Mouse (Mus musculus) kidney, adult 8-10 months (tissue): ENCODE measurements at regions not wholly inside any gene's neighbourhood (a gene's known extent, or its start where the extent isn't known, plus 50 kb on each side); places are given as distances from the start of the nearest gene placed in this dataset.

Source experiments
- DNase-seq, 2 experiments: peaks; one replicate each; pipeline ENCODE4 v3.0.0; 2022

DNA sequence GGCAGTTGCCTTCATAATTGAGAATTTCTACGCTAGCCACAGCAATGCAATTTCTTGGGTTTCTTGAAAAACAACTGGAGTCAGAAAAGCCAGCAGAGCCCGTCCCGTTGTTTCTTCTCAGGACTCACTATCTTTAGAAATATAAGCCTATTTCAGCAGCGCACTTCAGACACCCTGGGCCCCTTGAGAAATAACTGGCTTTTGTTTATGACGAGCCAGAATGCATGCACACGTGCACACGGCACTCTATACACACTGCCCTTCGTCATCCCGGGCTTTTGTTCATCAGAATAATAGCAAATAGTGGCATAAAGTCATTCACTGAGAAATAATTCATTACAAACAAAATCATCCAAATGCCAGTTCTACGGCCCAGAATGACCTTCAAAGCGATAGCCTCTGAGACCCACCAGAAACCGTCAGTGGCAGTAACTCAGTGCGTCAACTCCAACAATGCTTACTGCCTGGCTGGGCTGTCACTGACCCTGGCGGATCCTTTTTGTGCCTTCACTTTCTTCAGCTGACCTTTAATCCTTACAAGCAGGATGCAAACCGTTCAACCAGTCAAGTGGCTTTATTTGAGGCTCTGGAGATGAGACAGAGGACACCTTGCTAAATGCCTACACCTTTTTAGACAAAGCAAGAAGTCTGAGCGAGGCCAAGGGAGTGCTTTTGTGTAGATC lies 126.7 kb upstream of the Smarca2 start:
- DNase-seq: no peak

DNA sequence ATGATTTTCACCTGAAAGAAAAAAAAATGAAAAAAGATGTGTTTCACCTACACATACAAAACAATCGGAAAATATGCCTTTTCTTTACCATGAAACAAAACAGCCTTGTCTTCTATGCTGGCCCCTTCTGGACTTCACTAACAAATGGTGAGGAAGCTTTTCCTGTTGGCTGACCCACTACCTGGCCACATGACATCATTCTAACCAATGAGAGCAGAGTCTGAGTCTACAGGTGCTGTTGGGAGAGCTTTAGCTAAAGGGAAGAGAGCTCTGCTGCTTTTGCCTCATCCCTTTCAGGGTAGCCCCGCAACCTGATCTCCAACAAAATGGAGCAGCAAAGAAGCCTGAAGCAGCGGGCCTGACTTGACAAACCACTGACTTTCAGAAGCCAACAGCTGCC lies 120.5 kb upstream of the Smarca2 start:
- no peak for DNase-seq

DNA sequence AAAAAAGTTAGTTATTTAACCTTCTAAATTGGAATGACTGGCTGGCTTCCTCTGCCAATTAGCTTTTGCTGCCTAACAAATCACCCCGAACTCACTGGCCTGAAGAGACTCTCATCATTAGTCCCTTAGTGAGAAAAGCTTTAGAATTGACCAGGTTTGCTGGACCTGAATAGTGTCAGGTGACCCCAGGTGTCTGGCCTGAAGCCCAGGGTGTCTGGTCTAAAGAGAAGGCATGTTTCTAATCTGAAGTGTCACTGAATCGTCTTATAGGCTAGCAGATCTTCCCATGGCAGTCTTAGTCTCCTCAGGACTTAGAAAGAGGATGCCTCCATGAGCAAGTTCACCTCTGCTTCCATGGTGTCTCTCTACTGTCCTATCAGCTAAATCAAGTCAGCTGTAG lies 112.0 kb upstream of the Smarca2 start:
- no peak for DNase-seq

DNA sequence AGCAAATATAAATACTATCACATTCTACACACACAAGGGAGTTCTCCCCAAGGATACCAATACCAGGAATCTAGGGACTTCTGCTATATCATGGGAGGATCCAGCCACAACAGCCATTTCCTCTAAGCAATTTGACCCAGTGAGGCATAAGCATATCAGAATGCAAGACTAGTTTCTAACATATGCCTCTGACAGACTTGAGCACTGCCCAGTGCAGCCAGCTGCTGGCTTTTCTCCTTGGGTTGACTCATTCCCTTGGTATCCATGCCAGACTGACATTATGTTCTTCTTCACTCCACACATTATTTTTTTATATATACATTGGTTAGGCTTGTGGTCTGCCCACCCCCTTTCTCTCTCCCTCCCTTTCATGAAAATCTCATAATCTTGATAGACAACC lies 103.8 kb upstream of the Smarca2 start:
- DNase-seq: no peak

DNA sequence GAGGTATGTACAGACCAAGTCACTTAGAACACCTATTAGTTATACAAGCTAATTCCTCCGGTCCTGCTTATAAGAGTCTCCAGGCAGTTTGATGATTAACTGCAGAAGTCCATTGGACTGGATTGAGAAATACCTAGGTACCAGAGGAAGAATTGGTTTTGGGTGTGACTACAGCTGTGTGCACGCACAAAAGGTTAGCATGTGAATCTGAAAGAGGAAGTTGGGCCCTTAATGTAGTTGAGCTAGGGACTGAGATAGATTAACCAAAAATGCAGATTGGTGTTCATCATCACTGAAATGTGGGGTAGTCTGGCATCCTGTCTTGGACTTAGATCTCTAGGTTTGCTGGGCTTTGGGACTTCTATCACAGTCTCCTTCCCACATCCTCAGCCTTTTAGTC lies 100.8 kb upstream of the Smarca2 start:
- no peak for DNase-seq

DNA sequence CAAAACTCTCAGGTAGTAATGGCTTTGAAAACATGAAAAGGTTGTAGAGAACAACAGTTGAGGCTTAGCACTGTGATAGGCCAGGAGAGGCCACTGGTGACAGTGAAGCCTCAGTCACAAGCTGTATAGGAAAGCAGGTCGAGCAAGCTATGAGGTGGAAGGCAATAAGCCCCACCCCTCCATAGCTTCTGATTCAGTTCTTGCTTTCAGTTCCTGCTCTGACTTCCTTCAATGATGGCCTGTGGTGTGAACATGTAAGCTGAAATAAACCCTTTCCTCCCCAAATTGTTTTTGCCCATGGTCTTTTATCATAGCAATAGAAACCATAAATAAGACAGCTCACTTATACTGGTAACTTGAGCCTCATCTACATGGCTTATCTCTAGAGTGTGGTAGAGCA lies 98.0 kb upstream of the Smarca2 start:
- no peak for DNase-seq

DNA sequence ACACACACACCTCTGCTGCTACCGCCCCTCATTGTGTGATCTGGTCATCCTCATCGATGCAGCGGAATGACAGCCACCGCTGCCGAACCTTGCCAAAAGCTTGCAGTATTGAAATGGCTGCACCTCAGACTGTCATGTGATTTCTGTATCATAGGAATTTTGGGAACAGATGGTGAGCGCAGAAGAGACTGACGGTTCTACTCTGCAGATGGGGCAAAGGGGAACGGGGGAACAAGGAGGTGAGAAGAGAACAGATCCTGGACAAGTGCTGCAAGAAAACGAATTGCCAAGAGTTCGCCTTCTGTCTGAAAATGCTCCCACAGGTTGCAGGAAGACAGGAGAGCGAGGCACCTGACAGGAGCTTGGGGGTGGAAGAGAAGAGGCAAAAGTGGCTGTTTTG lies 96.9 kb upstream of the Smarca2 start:
- no peak for DNase-seq

DNA sequence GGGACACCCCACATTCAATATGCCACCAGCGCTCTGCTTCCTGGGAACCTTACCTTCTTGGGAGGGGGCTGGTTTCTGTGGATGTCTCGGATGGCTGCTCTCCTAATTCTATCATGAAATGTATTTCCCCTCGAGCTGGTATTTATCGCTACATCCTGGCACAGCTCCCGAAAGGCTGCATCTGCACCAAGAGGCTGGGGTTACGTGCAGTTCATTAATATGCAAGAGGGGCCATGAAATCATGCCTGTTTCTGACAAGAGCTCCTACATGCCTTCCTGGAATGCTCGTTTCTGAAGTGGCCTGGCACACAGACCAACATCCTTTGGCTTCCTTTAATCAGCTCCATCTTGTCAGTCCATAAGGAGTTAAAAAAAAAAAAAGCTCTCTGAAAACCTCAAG lies 96.2 kb upstream of the Smarca2 start:
- no peak for DNase-seq

DNA sequence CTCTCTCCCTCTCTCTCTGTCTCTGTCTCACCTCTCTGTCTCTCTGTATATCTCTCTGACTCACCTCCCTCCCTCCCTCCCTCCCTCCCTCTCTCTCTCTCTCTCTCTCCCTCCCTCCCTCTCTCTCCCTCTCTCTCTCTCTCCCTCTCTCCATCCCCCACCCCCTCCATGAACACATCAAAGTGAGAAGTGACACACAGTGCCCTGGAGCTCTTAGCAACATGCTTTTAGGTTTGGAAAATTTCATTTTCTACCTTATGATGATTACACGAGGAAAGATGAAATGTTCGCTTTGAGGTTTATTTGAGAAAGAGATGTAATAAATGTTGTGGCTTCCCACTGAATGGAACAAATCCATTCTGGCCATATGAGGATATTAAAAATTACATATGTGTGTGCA lies 95.6 kb upstream of the Smarca2 start:
- DNase-seq: no peak

DNA sequence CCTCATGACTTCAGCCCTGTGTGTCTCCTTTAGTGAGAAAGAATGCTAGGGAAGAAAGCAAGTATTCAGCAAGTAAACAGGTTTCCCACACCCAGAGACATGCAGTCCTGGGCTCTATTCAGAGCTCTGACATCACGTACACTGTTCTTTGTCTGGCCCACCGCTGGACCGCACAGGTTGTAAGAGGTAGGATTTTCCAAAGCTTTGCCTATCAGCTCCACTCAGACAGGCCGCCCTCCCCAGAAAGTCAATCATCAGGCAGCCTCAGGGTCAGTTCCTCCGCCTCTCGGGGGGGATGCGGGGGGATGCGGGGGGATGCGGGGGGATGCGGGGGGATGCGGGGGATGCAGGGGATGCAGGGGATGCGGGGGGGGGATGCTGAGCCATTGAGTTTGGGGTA lies 94.7 kb upstream of the Smarca2 start:
- DNase-seq: no peak

DNA sequence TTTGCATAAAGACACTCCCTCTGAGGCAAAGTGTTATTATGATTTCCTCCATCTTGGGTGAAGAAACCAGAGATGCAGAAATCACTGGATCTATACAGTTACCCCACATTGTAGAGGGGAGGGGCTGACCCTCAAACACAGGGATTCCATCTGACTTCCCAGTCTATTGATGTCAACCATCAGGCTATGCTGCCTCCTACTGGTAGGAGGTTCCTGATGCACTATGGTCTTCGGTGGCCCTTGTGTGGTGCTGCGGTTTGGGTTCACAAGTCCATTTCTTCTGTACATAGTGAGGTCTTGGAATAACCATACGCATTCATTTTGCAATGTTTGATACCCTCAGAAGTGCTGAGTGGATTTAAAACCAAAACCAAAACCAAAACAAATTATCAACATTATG lies 94.0 kb upstream of the Smarca2 start:
- no peak for DNase-seq

DNA sequence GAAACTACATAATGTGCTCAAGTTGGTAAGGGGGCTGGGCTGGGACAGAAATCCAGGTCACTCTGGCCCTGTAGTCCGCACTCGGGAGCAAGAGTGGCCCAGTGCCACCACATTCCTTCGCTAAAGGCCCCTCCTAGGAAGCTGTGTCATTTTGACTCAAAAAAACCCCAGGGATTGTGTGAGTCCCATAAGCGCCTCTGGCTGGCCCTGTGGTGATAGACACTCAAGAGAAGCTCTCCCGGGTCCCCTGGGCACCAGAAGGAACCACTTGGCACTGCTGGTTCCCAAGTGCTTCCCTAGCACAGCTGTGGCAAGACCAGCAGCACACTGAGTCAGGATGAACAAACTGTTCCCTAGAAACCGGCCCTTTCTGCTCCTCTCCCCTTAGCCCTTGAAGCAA lies 93.1 kb upstream of the Smarca2 start:
- no peak for DNase-seq

DNA sequence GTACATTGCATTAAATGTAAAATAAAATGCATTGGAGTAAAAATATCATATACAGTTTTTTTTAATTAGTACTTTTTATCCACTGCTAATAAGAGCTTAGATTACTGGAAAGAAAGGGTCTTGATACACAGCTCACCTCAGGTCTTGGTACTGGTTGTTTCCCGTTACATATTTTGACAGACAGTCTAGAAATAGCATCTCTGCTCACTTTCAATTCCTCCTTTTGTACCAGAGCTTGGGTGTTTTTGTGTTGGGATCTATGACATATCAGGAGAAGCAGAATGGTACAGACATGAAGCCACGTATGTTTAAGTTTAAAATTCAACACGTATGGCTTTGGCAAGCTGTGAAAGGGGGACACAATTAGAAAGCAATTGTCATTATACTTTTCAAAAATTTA lies 80.3 kb upstream of the Smarca2 start:
- DNase-seq: no peak

DNA sequence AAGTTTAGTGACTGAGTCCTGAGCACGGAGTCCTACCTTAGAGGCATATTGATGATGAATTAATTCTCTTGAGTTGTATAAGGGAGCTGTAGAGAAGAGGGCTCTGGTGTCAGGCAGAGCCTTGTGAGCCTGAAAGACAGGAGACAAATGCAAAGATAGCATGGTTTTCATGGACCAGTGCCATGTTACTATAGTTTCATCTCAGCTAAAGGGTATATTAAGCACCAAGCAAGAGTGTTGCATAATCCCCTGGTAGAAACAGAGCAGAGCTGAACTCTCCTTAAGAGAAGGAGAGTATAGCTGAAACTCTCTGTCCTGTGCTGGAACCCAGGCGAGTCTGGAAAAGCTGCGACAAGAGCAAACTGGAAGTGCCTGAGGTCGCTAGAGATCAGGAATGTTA lies 73.5 kb upstream of the Smarca2 start:
- DNase-seq: no peak

DNA sequence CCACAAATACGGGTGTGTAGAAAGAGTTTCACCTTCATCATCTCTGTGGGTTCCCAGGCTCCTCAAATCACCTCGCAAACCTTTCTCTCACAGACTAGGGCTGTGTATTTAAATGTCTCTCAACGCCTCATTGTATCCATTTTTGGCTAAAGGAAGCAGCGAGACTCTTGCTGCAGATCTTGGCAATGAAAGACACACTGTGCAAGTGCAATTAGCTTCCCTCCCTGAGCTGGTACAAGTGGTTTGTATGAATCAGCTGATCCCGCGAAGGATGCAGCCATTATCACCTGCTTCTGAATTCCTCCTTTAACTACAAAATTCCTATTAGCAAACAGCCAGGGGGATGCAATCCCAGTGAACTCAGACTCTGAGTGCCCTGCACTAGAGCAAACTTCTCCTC lies 72.3 kb upstream of the Smarca2 start:
- no peak for DNase-seq

DNA sequence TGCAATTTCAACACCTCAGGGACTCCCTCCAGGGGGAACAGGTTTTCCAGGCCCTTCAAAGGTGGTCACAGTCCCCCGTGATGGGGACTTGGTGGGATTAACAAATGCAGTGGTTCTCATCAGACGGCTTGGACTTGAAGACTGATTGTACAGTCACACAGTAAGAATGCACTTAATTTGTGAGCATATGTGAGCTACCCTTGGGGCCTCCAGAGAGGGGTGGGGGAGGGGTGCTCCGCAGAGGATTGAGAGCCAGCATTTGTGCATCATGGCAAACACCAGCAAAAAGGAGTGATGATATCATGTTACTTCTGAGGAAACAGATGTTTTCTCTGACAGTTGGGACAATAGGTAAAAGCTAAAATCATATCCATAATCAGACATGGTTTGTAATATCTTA lies 59.2 kb upstream of the Smarca2 start:
- DNase-seq: no peak

DNA sequence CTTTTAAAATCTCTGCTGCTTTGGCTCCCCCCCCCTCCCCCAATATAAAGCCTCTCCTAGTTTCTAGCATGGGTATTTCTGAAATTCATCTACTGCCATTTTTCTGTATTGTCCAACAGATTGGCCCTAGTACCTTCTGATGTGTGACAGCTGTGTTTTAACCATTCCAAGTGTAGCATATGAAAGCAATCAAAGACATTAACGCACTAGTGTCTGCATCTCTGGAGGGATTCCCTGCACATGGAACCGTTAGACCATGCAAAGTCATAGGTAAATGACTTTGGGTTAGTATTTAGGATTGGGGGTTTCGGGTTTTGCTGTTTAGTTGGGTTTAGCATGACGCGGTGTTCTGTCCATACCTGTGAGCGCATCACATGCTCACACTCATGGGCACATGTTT lies 57.3 kb upstream of the Smarca2 start:
- DNase-seq: no peak

DNA sequence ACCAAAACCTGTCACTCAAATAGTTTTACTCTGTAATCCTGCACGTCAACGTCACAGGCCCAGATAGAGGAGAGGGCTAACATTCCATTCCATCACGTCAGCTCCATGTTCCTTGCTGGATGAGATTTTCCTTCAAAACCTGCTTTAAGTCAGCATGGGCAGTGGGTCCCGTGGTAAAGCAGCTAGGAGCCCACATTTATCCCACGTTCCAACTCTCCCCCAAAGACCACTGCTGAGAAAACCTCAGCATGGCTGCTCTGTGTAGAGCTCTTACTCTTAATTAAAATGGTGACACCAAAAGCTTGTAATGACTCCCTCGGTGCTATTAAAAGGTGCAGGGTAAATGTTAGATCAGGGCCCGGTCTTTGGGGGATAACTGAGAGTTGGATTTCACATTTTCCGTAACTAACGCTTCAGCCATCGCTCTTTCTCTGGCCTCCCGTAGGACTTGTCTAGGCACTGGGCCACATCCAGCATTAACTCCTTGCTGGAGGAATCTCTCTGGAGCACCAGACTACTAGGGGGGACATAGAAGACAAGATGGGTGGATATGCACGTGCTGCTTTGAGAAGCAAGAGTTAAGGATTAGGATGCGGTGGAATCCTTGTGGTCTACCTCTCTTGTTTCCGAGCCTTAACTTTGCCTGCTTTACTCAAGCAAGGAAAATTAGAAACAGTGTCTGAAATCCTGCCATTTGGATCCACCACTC lies 56.1 kb upstream of the Smarca2 start:
- no peak for DNase-seq

DNA sequence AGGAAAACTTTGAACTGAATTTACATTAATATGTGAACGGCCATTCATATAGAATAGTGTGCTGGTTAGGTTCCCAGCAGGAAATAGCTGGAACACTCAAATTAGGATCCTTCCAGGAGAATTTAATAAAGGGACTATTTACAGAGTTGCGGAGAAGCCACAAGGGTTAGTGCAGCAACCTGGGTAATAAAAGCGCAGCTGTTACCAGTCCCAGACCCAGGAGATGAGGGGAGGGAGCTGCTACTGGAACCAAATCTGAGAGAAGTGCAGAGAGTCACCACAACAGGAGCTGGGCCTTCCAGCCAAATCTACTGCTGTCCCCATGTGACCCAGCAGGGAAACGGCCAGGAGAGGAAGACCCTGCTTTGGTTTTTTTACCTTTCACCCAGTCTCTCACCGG lies 54.6 kb upstream of the Smarca2 start:
- no peak for DNase-seq
